Mouse (Mus musculus) liver, embryonic 12.5 days (tissue): ENCODE data around the gene Foxb1. TPM values are rescaled to one million over a fixed set of nuclear protein-coding genes. Genes with fewer than 3 reads are reported as not detected.

Experiments
- ATAC-seq: fragments of 200-750 bp; cut with Nextera tagmentation; 2 replicates; pipeline ENCODE4 v1.8.0; 2017; ENCODE audit warnings: moderate number of reproducible peaks, mild to moderate bottlenecking, moderate library complexity
- H3K27ac ChIP-seq: fragments of 300-500 bp; sonication (generic); 2 replicates; pipeline ENCODE4 v1.5.1; 2016; ENCODE audit warnings: mild to moderate bottlenecking
- H3K27me3 ChIP-seq: fragments of 300-500 bp; sonication (generic); replicated peaks from 2 replicates; pipeline ENCODE4 v1.6.1; 2016; ENCODE audit warnings: mild to moderate bottlenecking, moderate library complexity
- H3K36me3 ChIP-seq: fragments of 300-500 bp; sonication (generic); 2 replicates; pipeline ENCODE4 v1.6.1; 2016; ENCODE audit warnings: mild to moderate bottlenecking, moderate library complexity
- H3K4me1 ChIP-seq: fragments of 300-500 bp; sonication (generic); 2 replicates; pipeline ENCODE4 v1.6.1; 2016
- H3K4me2 ChIP-seq: fragments of 300-500 bp; sonication (generic); 2 replicates; pipeline ENCODE4 v1.6.1; 2016; ENCODE audit warnings: mild to moderate bottlenecking, moderate library complexity
- H3K4me3 ChIP-seq: fragments of 300-500 bp; sonication (generic); 2 replicates; pipeline ENCODE4 v1.5.1; 2016; ENCODE audit warnings: mild to moderate bottlenecking, moderate library complexity
- H3K9ac ChIP-seq: fragments of 300-500 bp; sonication (generic); 2 replicates; pipeline ENCODE4 v1.6.1; 2016; ENCODE audit warnings: mild to moderate bottlenecking, moderate library complexity
- H3K9me3 ChIP-seq: fragments of 300-500 bp; sonication (generic); replicated peaks from 2 replicates; pipeline ENCODE4 v1.6.1; 2016; ENCODE audit warnings: mild to moderate bottlenecking, moderate library complexity
- WGBS: fragments of 180-500 bp; shearing (Covaris S2); methylation state at CpG from one replicate; pipeline ENCODE4 v1.1.7; 2016; ENCODE audit not compliant: insufficient replicate concordance; 5-methylcytosine and 5-hydroxymethylcytosine counted together
- polyA plus RNA-seq: library from polyadenylated mRNA; unstranded; fragments of >200 nt; fragmentation: Nextera tagmentation; extraction: Ambion mirVana; gene quantifications from 2 replicates; pipeline ENCODE4 v1.2.1, GENCODE M21; 2016

Gene Foxb1
- polyA plus RNA-seq, 1 experiment from 2014 or later = not detected

GRCm38 (mm10) chr9:69755157-69755556, 5.6 kb downstream of the Foxb1 start:
- no peaks in the 10 kb centered on the region for H3K36me3 ChIP-seq
- no peak overlapping the region for H3K4me3 ChIP-seq
- no peaks in the 10 kb centered on the region for H3K9me3 ChIP-seq
- 13% methylated on average over 5 of the region's 5 CpGs for WGBS
- H3K27me3 ChIP-seq = peaks cover 64% of the 10 kb centered on the region
- no peak overlapping the region for H3K27ac ChIP-seq
- H3K4me2 ChIP-seq = no peak overlapping the region
- no peak for ATAC-seq
- no peaks in the 10 kb centered on the region for H3K4me1 ChIP-seq
- H3K9ac ChIP-seq = no peak overlapping the region

- H3K4me3 ChIP-seq = no peak overlapping the region
- no peaks in the 10 kb centered on the region for H3K4me1 ChIP-seq
- WGBS = 9% methylated on average over 5 of the region's 5 CpGs
- ATAC-seq = no peak
- peaks cover 60% of the 10 kb centered on the region for H3K27me3 ChIP-seq
- H3K36me3 ChIP-seq = no peaks in the 10 kb centered on the region
- no peak overlapping the region for H3K4me2 ChIP-seq
- H3K27ac ChIP-seq = no peak overlapping the region
- no peaks in the 10 kb centered on the region for H3K9me3 ChIP-seq
- H3K9ac ChIP-seq = no peak overlapping the region
Observed at GRCm38 (mm10) chr9:69754712-69755111, 6.0 kb downstream of the Foxb1 start.

DNA sequence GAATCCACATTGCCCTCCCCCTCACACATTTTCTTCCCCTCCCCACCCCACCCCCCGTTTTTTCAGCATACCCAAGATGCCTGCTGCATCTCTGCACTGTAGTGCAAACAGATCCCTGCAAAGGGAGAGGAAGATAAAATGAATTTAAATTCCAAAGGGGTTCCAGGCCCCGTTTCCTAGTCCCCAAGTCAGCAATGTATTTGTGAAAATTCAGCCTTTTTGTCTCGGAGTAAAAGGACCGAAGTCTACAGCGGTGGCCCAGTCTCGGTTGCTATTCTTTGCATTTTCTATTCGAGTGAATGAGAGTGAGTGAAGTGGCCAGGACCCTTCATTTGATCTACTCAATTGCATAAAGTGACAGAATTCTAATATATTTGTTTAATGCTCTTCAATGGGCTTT, 6.4 kb downstream of the Foxb1 start:
- no peak overlapping the region for H3K9ac ChIP-seq
- H3K4me2 ChIP-seq = no peak overlapping the region
- H3K27me3 ChIP-seq = peaks cover 55% of the 10 kb centered on the region
- H3K27ac ChIP-seq = no peak overlapping the region
- no peak for ATAC-seq
- 10% methylated on average over 7 of the region's 7 CpGs for WGBS
- no peaks in the 10 kb centered on the region for H3K4me1 ChIP-seq
- no peaks in the 10 kb centered on the region for H3K36me3 ChIP-seq
- H3K4me3 ChIP-seq = no peak overlapping the region
- no peaks in the 10 kb centered on the region for H3K9me3 ChIP-seq

DNA sequence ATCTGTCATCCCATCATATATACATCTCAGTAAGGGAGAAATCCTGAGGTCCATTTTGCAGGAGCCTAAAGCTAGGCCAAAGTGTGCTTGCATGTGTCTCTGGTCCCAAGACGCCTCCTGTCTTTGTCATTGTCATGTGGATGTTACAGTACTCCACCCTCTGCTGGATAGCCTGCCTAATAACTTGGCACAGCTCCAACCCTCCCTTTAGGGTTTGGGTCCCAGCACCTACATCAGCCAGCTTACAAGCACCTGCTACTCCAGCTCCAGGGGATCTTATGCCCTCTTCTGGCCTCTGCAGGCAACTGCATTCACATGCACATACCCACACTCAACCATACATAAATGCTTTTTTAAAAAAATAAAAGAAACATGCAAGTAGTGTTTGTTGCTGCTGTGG, 12.8 kb downstream of the Foxb1 start:
- no peaks in the 10 kb centered on the region; the same call in 1 of the 2 replicates for H3K27me3 ChIP-seq
- no peak overlapping the region for H3K4me2 ChIP-seq
- no peak overlapping the region for H3K9ac ChIP-seq
- no peaks in the 10 kb centered on the region for H3K9me3 ChIP-seq
- ATAC-seq = no peak
- H3K4me1 ChIP-seq = no peaks in the 10 kb centered on the region
- WGBS = 60% methylated on average over 1 of the region's 1 CpGs
- H3K36me3 ChIP-seq = no peaks in the 10 kb centered on the region
- H3K27ac ChIP-seq = no peak overlapping the region
- no peak overlapping the region for H3K4me3 ChIP-seq

DNA sequence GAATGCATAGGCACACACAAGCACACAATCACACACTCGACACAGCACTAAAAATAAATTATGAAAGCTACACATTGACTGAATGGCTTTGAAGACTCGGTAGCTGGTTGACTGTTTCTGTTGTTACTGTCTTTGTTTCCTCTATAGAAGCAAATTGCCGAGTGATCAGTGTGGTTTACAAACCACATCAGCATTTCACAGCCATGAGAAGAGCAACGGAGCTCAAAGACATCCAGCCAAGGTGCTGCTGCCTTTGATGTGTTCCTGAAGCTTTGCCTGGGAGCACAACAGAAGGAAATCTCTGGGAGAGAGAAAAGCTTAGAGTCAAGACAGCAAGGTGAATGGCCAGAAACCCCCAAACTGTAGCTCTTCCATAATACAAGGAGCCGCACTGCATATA, 32.0 kb downstream of the Foxb1 start:
- WGBS = 43% methylated on average over 5 of the region's 5 CpGs
- ATAC-seq = no peak
- Histone ChIP-seq H3K4me2 (no peak overlapping the region), H3K9me3 (no peaks in the 10 kb centered on the region), H3K27me3 (no peaks in the 10 kb centered on the region), H3K27ac (no peak overlapping the region), H3K4me1 (no peaks in the 10 kb centered on the region), H3K4me3 (no peak overlapping the region), H3K9ac (no peak overlapping the region), H3K36me3 (no peaks in the 10 kb centered on the region)

DNA sequence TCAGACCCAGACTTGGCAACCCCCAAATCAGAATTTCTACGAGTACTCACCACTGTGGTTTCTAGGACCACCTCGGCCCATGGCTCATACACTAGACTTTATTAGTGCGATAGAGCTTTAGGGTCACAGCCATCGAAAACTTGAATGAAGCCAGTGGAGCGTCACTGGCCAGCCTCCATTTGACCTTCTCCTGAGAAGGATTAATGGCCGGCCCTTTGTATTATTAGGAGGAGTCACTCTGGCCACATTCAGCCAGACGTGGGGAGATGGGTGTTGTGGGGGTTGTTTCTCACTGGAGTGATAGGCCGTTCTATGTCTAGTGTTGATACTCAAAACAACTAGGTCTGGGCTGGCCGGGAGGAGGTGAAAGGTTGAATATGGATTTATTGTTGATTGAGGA, 42.3 kb downstream of the Foxb1 start:
- H3K4me3 ChIP-seq = no peak overlapping the region
- ATAC-seq = no peak
- no peaks in the 10 kb centered on the region for H3K9me3 ChIP-seq
- no peak overlapping the region for H3K4me2 ChIP-seq
- H3K36me3 ChIP-seq = no peaks in the 10 kb centered on the region
- no peak overlapping the region for H3K9ac ChIP-seq
- H3K27me3 ChIP-seq = no peaks in the 10 kb centered on the region
- H3K4me1 ChIP-seq = peaks cover 9% of the 10 kb centered on the region; the same call in 1 of the 2 replicates
- H3K27ac ChIP-seq = no peak overlapping the region
- WGBS = 70% methylated on average over 9 of the region's 9 CpGs

DNA sequence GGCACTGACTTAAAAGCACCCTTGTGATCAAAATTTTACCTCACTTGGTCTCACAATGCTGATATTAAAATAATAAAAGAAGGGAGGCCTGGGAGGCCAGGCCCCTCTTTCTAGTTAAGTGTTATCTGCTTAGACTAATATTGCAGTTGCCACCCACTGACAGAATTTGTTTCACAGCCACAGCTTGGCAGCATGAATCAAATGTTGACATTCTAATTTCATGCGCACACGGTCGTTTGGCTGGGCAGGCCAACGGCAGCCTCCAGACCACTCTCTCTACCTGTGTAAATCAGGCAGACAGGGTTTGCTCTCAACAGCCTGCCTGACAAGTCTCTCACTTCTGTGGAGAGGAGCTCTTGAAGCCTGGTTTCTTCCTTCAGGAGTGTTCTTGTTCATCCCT, 44.4 kb downstream of the Foxb1 start:
- Histone ChIP-seq H3K4me2 (no peak overlapping the region), H3K9me3 (no peaks in the 10 kb centered on the region), H3K4me1 (peaks cover 9% of the 10 kb centered on the region; the same call in 1 of the 2 replicates), H3K27ac (no peak overlapping the region), H3K4me3 (no peak overlapping the region), H3K27me3 (no peaks in the 10 kb centered on the region), H3K9ac (no peak overlapping the region), H3K36me3 (no peaks in the 10 kb centered on the region)
- no peak for ATAC-seq
- WGBS = 45% methylated on average over 4 of the region's 4 CpGs

DNA sequence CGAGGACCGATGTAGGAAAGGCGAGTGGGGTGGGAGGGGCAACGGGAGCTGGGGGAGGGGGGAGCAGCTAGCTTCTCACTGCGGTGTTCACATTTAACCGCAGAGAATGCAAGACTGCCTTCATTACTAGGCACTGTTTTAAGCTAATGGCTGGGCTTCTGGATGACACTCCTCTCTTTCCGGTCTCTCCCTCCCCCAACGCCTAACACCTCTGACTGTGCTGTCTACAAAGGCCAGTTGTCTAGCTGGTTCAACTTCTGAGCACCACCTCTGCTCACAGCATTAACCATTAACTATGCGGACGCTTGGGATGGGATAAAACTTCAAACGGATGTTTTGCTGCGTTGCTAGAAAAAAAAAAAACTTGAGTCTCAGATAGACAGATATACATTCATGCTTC, 45.3 kb downstream of the Foxb1 start:
- H3K36me3 ChIP-seq = no peaks in the 10 kb centered on the region
- peak overlapping the region; percentile 25; the same call in 1 of the 2 replicates for H3K4me2 ChIP-seq
- WGBS = 9% methylated on average over 12 of the region's 12 CpGs
- peaks cover 9% of the 10 kb centered on the region; the same call in 1 of the 2 replicates for H3K4me1 ChIP-seq
- 0 out of 2 replicates have a peak, but pooled peaks have one; percentile 30 for ATAC-seq
- no peaks in the 10 kb centered on the region for H3K9me3 ChIP-seq
- no peak overlapping the region for H3K9ac ChIP-seq
- H3K27ac ChIP-seq = no peak overlapping the region
- H3K27me3 ChIP-seq = no peaks in the 10 kb centered on the region
- H3K4me3 ChIP-seq = no peak overlapping the region

DNA sequence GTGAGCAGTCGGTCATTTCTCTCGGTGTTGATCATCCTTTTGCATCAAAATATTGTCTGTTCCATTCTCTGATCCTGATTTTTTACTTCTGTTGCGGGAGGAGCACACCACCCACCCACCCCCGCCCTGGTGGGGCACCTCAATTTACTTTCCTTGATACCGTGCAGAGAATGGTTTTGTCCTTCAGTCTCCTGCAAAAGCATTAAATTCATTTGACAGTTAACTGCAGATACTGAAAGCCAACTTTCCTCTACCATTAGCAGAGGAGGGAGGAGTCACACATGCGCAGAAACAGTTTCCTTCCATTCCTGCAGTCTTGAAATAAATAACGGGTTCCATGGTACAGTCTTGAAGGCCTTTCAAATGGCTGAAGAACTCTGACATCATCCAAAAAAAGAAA, 46.4 kb downstream of the Foxb1 start:
- ATAC-seq = no peak
- H3K36me3 ChIP-seq = no peaks in the 10 kb centered on the region
- H3K9me3 ChIP-seq = no peaks in the 10 kb centered on the region
- H3K4me2 ChIP-seq = no peak overlapping the region
- H3K4me3 ChIP-seq = no peak overlapping the region
- 53% methylated on average over 7 of the region's 7 CpGs for WGBS
- peaks cover 9% of the 10 kb centered on the region; the same call in 1 of the 2 replicates for H3K4me1 ChIP-seq
- H3K9ac ChIP-seq = no peak overlapping the region
- no peaks in the 10 kb centered on the region for H3K27me3 ChIP-seq
- H3K27ac ChIP-seq = no peak overlapping the region

DNA sequence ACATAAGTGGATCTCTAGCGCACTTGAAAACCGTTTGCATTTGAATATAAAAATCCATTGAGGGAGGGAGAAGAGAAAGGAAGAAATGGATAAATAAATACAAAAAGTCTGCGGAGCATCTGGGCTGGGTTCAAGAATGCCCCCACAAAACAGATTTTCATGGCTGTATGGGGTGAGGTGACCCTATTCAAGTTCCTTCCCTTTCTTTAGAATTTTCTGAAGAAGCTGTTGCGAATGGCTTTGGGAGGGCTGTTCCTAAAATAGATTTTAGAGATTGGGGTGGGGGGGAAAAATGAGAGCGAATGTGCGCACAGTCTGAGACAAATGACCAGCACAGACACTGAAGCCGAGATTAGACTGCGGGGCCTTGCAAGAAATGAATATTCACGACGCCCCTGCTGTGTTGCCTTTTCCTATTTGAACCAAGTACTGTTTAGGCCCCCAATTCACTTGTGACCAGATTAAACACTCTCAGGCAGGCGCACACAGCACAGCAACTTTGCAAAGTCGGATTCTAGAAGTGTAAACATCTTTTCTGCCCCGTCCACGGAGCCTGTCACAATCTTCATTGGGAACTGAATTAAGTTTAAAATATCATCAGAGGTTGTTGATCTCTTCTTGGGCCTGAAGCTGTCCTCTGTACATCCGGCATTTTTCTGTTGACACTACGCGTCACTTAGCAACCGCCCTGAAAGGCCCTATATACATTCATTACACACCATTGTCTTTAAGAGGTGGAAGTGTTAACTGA, 47.0 kb downstream of the Foxb1 start:
- no peak for ATAC-seq
- Histone ChIP-seq H3K27me3 (no peaks in the 10 kb centered on the region), H3K4me2 (no peak overlapping the region), H3K9ac (no peak overlapping the region), H3K4me3 (no peak overlapping the region), H3K9me3 (no peaks in the 10 kb centered on the region), H3K4me1 (peaks cover 9% of the 10 kb centered on the region; the same call in 1 of the 2 replicates), H3K36me3 (no peaks in the 10 kb centered on the region), H3K27ac (no peak overlapping the region)
- WGBS = 56% methylated on average over 18 of the region's 18 CpGs

- H3K27me3 ChIP-seq = no peaks in the 10 kb centered on the region
- no peak overlapping the region for H3K4me2 ChIP-seq
- WGBS = 37% methylated on average over 12 of the region's 12 CpGs
- H3K36me3 ChIP-seq = no peaks in the 10 kb centered on the region
- peaks cover 9% of the 10 kb centered on the region; the same call in 1 of the 2 replicates for H3K4me1 ChIP-seq
- no peak for ATAC-seq
- H3K27ac ChIP-seq = no peak overlapping the region
- H3K4me3 ChIP-seq = no peak overlapping the region
- no peaks in the 10 kb centered on the region for H3K9me3 ChIP-seq
- H3K9ac ChIP-seq = no peak overlapping the region
Observed at GRCm38 (mm10) chr9:69712714-69713525, 47.8 kb downstream of the Foxb1 start.
